Mouse (Mus musculus) heart, embryonic 12.5 days (tissue): ENCODE measurements around the gene Fsd1. TPM values are rescaled to one million over a fixed set of nuclear protein-coding genes. Genes with fewer than 3 reads are reported as not detected.
A peak's percentile ranks its signal among the peaks of the same experiment; 100 is the strongest.

ENCODE experiments used
- ATAC-seq: fragments of 200-750 bp; cut with Nextera tagmentation; 2 replicates; pipeline ENCODE4 v1.8.0; 2017; ENCODE audit warnings: moderate TSS enrichment, moderate library complexity; ENCODE audit not compliant: insufficient number of reproducible peaks, low FRiP score
- H3K27ac ChIP-seq: fragments of 300-500 bp; sonication (generic); 2 replicates; pipeline ENCODE4 v1.5.1; 2016; ENCODE audit warnings: mild to moderate bottlenecking, moderate library complexity; ENCODE audit not compliant: poor library complexity, severe bottlenecking
- H3K27me3 ChIP-seq: fragments of 300-500 bp; sonication (generic); replicated peaks from 2 replicates; pipeline ENCODE4 v1.6.1; 2016; ENCODE audit warnings: mild to moderate bottlenecking, moderate library complexity
- H3K36me3 ChIP-seq: fragments of 300-500 bp; sonication (generic); 2 replicates; pipeline ENCODE4 v1.6.1; 2016; ENCODE audit warnings: mild to moderate bottlenecking, moderate library complexity
- H3K4me1 ChIP-seq: fragments of 300-500 bp; sonication (generic); replicated peaks from 2 replicates; pipeline ENCODE4 v1.6.1; 2016; ENCODE audit warnings: mild to moderate bottlenecking
- H3K4me2 ChIP-seq: fragments of 300-500 bp; sonication (generic); 2 replicates; pipeline ENCODE4 v1.6.1; 2016; ENCODE audit warnings: mild to moderate bottlenecking, moderate library complexity
- H3K4me3 ChIP-seq: fragments of 300-500 bp; sonication (generic); 2 replicates; pipeline ENCODE4 v1.5.1; 2016; ENCODE audit warnings: mild to moderate bottlenecking
- H3K9ac ChIP-seq: fragments of 300-500 bp; sonication (generic); 2 replicates; pipeline ENCODE4 v1.6.1; 2016; ENCODE audit warnings: mild to moderate bottlenecking, moderate library complexity
- H3K9me3 ChIP-seq: fragments of 300-500 bp; sonication (generic); replicated peaks from 2 replicates; pipeline ENCODE4 v1.6.1; 2016; ENCODE audit warnings: mild to moderate bottlenecking, moderate library complexity
- WGBS: fragments of 180-500 bp; shearing (Covaris S2); methylation state at CpG from one replicate; pipeline ENCODE4 v1.1.7; 2016; 5-methylcytosine and 5-hydroxymethylcytosine counted together
- polyA plus RNA-seq: library from polyadenylated mRNA; unstranded; fragments of >200 nt; fragmentation: Nextera tagmentation; extraction: Ambion mirVana; gene quantifications from 2 replicates; pipeline ENCODE4 v1.2.1, GENCODE M21; 2016

Gene Fsd1
- polyA plus RNA-seq, 1 experiment from 2014 or later = 5.6 TPM

GRCm38 (mm10) chr17:55996007-55996406, 9.7 kb downstream of the Fsd1 start:
- 81% methylated on average over 15 of the region's 15 CpGs for WGBS
- no peak overlapping the region for H3K27ac ChIP-seq
- no peaks in the 10 kb centered on the region for H3K9me3 ChIP-seq
- ATAC-seq = no peak
- 0 out of 2 replicates have a peak, but pooled peaks cover 3% of the 10 kb centered on the region for H3K36me3 ChIP-seq
- no peaks in the 10 kb centered on the region for H3K4me1 ChIP-seq
- peaks cover 11% of the 10 kb centered on the region for H3K27me3 ChIP-seq
- no peak overlapping the region for H3K4me3 ChIP-seq
- no peak overlapping the region for H3K4me2 ChIP-seq
- no peak overlapping the region for H3K9ac ChIP-seq

GRCm38 (mm10) chr17:55999794-56000499, 13.6 kb downstream of the Fsd1 start:
- H3K27me3 ChIP-seq = peaks cover 20% of the 10 kb centered on the region
- no peak for ATAC-seq
- H3K9me3 ChIP-seq = no peaks in the 10 kb centered on the region
- H3K4me1 ChIP-seq = 0 out of 2 replicates have a peak, but pooled peaks cover under 1% of the 10 kb centered on the region
- 0 out of 2 replicates have a peak overlapping the region, but pooled peaks have one; percentile 3 for H3K4me3 ChIP-seq
- H3K9ac ChIP-seq = no peak overlapping the region
- H3K4me2 ChIP-seq = peak overlapping the region; percentile 20
- WGBS = 7% methylated on average over 30 of the region's 30 CpGs
- H3K36me3 ChIP-seq = 0 out of 2 replicates have a peak, but pooled peaks cover 6% of the 10 kb centered on the region
- no peak overlapping the region for H3K27ac ChIP-seq

- H3K4me1 ChIP-seq = peaks cover 19% of the 10 kb centered on the region
- H3K4me2 ChIP-seq = no peak overlapping the region
- 0 out of 2 replicates have a peak, but pooled peaks cover 2% of the 10 kb centered on the region for H3K36me3 ChIP-seq
- no peak overlapping the region for H3K4me3 ChIP-seq
- WGBS = 72% methylated on average over 3 of the region's 3 CpGs
- no peaks in the 10 kb centered on the region for H3K9me3 ChIP-seq
- H3K27me3 ChIP-seq = peaks cover 20% of the 10 kb centered on the region
- H3K27ac ChIP-seq = no peak overlapping the region
- H3K9ac ChIP-seq = no peak overlapping the region
- no peak for ATAC-seq
Observed at GRCm38 (mm10) chr17:56003000-56003399, 16.7 kb downstream of the Fsd1 start.

GRCm38 (mm10) chr17:56005415-56006061, 19.2 kb downstream of the Fsd1 start, which contains the start of the genes Stap2 and Mpnd:
Gene Stap2 (minus strand): TSS chr17:56005584.
Gene Mpnd (plus strand): TSS chr17:56005711.
- peaks cover 14% of the 10 kb centered on the region for H3K27me3 ChIP-seq
- no peak within 1 kb of the TSS for H3K27ac ChIP-seq
- peaks cover 29% of the 10 kb centered on the region for H3K4me1 ChIP-seq
- ATAC-seq = no peak
- H3K9ac ChIP-seq = peak within 1 kb of the TSS; percentile 8; the same call in 1 of the 2 replicates
- H3K4me3 ChIP-seq = peak within 1 kb of the TSS; percentile 32
- peak within 1 kb of the TSS; percentile 52 for H3K4me2 ChIP-seq
- 24% methylated on average over 13 of the region's 13 CpGs for WGBS
- H3K9me3 ChIP-seq = no peaks in the 10 kb centered on the region
- H3K36me3 ChIP-seq = 0 out of 2 replicates have a peak, but pooled peaks cover 2% of the 10 kb centered on the region

GRCm38 (mm10) chr17:56006956-56007355, 20.6 kb downstream of the Fsd1 start:
- H3K27ac ChIP-seq = no peak overlapping the region

GRCm38 (mm10) chr17:56007444-56008355, 21.4 kb downstream of the Fsd1 start:
- ATAC-seq = no peak; the same call in 1 of the 2 replicates
- WGBS = 21% methylated on average over 14 of the region's 14 CpGs
- peak overlapping the region; percentile 67 for H3K27ac ChIP-seq
- 0 out of 2 replicates have a peak overlapping the region, but pooled peaks have one; percentile 8 for H3K9ac ChIP-seq
- peaks cover 5% of the 10 kb centered on the region; the same call in 1 of the 2 replicates for H3K27me3 ChIP-seq
- H3K4me2 ChIP-seq = peak overlapping the region; percentile 95
- peak overlapping the region; percentile 81 for H3K4me3 ChIP-seq
- H3K9me3 ChIP-seq = no peaks in the 10 kb centered on the region
- H3K36me3 ChIP-seq = peaks cover 15% of the 10 kb centered on the region
- peaks cover 33% of the 10 kb centered on the region for H3K4me1 ChIP-seq

More at GRCm38 (mm10) chr17:56006956-56007355, 20.6 kb downstream of the Fsd1 start:
- H3K36me3 ChIP-seq = peaks cover 9% of the 10 kb centered on the region
- no peak for ATAC-seq
- H3K9ac ChIP-seq = no peak overlapping the region
- peaks cover 33% of the 10 kb centered on the region for H3K4me1 ChIP-seq
- WGBS = 46% methylated on average over 10 of the region's 10 CpGs
- no peaks in the 10 kb centered on the region for H3K9me3 ChIP-seq
- peaks cover 5% of the 10 kb centered on the region; the same call in 1 of the 2 replicates for H3K27me3 ChIP-seq
- H3K4me3 ChIP-seq = no peak overlapping the region
- peak overlapping the region; percentile 95; the same call in 1 of the 2 replicates for H3K4me2 ChIP-seq

- Histone ChIP-seq H3K9me3 (no peaks in the 10 kb centered on the region), H3K4me3 (peak overlapping the region; percentile 81), H3K4me1 (peaks cover 33% of the 10 kb centered on the region), H3K4me2 (peak overlapping the region; percentile 95), H3K36me3 (peaks cover 21% of the 10 kb centered on the region), H3K27ac (peak overlapping the region; percentile 84), H3K9ac (peak overlapping the region; percentile 78), H3K27me3 (0 out of 2 replicates have a peak, but pooled peaks cover 5% of the 10 kb centered on the region)
- under 1% methylated on average over 21 of the region's 21 CpGs for whole genome bisulfite sequencing
- ATAC-seq = peak; percentile 92
Observed at GRCm38 (mm10) chr17:56008356-56009087, 22.2 kb downstream of the Fsd1 start.

- Histone ChIP-seq H3K4me2 (peak overlapping the region; percentile 95), H3K27me3 (no peaks in the 10 kb centered on the region), H3K27ac (peak overlapping the region; percentile 84), H3K9me3 (no peaks in the 10 kb centered on the region), H3K36me3 (peaks cover 29% of the 10 kb centered on the region), H3K4me3 (peak overlapping the region; percentile 81), H3K9ac (peak overlapping the region; percentile 78), H3K4me1 (peaks cover 33% of the 10 kb centered on the region)
- peak; percentile 90 for ATAC-seq
- WGBS = 2% methylated on average over 60 of the region's 62 CpGs
Observed at GRCm38 (mm10) chr17:56009088-56009961, 23.0 kb downstream of the Fsd1 start.

GRCm38 (mm10) chr17:56009962-56010240, 23.6 kb downstream of the Fsd1 start:
- ATAC-seq = no peak
- H3K36me3 ChIP-seq = peaks cover 32% of the 10 kb centered on the region
- H3K9me3 ChIP-seq = no peaks in the 10 kb centered on the region
- no peak overlapping the region for H3K27ac ChIP-seq
- WGBS = 45% methylated on average over 2 of the region's 2 CpGs
- peak overlapping the region; percentile 78 for H3K9ac ChIP-seq
- no peaks in the 10 kb centered on the region for H3K27me3 ChIP-seq
- H3K4me2 ChIP-seq = peak overlapping the region; percentile 95
- H3K4me3 ChIP-seq = peak overlapping the region; percentile 81
- H3K4me1 ChIP-seq = peaks cover 33% of the 10 kb centered on the region
